Mouse (Mus musculus) thymus, adult 2 months (tissue): ENCODE results near the gene 4931423N10Rik. TPM values are rescaled to one million over a fixed set of nuclear protein-coding genes. Genes with fewer than 3 reads are reported as not detected.

Source experiments
- DNase-seq: peaks from one replicate; pipeline ENCODE4 v3.0.0; 2021
- H3K27ac ChIP-seq: fragments of 200-500 bp; 2 replicates; pipeline ENCODE4 v1.5.1; 2012; ENCODE audit warnings: low read length, control low read depth; ENCODE audit not compliant: control insufficient read depth, insufficient read depth
- H3K27me3 ChIP-seq: fragments of 200-500 bp; 2 replicates; pipeline ENCODE4 v1.6.1; 2012; ENCODE audit warnings: mild to moderate bottlenecking, low read length, moderate library complexity, mixed read lengths; ENCODE audit not compliant: control insufficient read depth, insufficient read depth
- H3K36me3 ChIP-seq: fragments of 200-500 bp; 2 replicates; pipeline ENCODE4 v1.6.1; 2012; ENCODE audit warnings: mild to moderate bottlenecking, low read length, moderate library complexity; ENCODE audit not compliant: control insufficient read depth, insufficient read depth
- H3K4me1 ChIP-seq: fragments of 200-500 bp; replicated peaks from 2 replicates; pipeline ENCODE4 v1.6.1; 2012; ENCODE audit warnings: low read length; ENCODE audit not compliant: control insufficient read depth, insufficient read depth
- H3K4me3 ChIP-seq: fragments of 200-500 bp; 2 replicates; pipeline ENCODE4 v1.5.1; 2012; ENCODE audit warnings: mild to moderate bottlenecking, low read length, control low read depth, moderate library complexity; ENCODE audit not compliant: control insufficient read depth, insufficient read depth
- CTCF ChIP-seq: fragments of 200-500 bp; IDR thresholded peaks from 2 replicates; pipeline ENCODE4 v1.5.1; 2012; ENCODE audit warnings: mild to moderate bottlenecking, control low read depth, low read length, moderate library complexity, borderline replicate concordance; ENCODE audit not compliant: control insufficient read depth, poor library complexity, insufficient read depth; ENCODE audit errors: extremely low read depth
- POLR2A ChIP-seq: fragments of 200-500 bp; IDR thresholded peaks from 2 replicates; pipeline ENCODE4 v1.6.1; 2012; ENCODE audit warnings: mild to moderate bottlenecking, low read length, control low read depth, moderate library complexity; ENCODE audit not compliant: control insufficient read depth, poor library complexity, insufficient read depth; ENCODE audit errors: extremely low read depth
- WGBS: fragments of 180-500 bp; shearing (Covaris S2); methylation state at CpG from one replicate; pipeline ENCODE4 v1.1.7; 2018; 5-methylcytosine and 5-hydroxymethylcytosine counted together
- polyA plus RNA-seq: library from polyadenylated mRNA; depleted of rRNA; stranded (reverse); fragments of >200 nt; gene quantifications from 2 replicates; pipeline ENCODE4 v1.2.3, GENCODE M21; 2012; rRNA removed

The 4931423N10Rik gene
- not detected in 2 replicates for polyA plus RNA-seq

- Histone ChIP-seq H3K4me3 (no peak within 1 kb of the TSS), H3K36me3 (no peaks in the 10 kb centered on the region), H3K27ac (no peak within 1 kb of the TSS), H3K27me3 (no peaks in the 10 kb centered on the region), H3K4me1 (no peaks in the 10 kb centered on the region)
- 76% methylated on average over 15 of the region's 15 CpGs for WGBS
- no peak for TF ChIP-seq POLR2A
- TF ChIP-seq CTCF, result no peak
- DNase-seq, result no peak
Measured at GRCm38 (mm10) chr2:23207070-23207526, at the start of gene 4931423N10Rik. TSS of gene 4931423N10Rik (plus strand) at chr2:23207476.

- H3K27me3 ChIP-seq, result no peaks in the 10 kb centered on the region
- peaks cover 80% of the 10 kb centered on the region for H3K36me3 ChIP-seq
- H3K27ac ChIP-seq, result no peak overlapping the region
- H3K4me3 ChIP-seq, result no peak overlapping the region
- H3K4me1 ChIP-seq, result no peaks in the 10 kb centered on the region
- TF ChIP-seq CTCF (no peak), POLR2A (no peak)
- WGBS, result 89% methylated on average over 3 of the region's 3 CpGs
- DNase-seq, result no peak
Measured at GRCm38 (mm10) chr2:23172305-23172704, 35.0 kb upstream of the 4931423N10Rik start.

GRCm38 (mm10) chr2:23194366-23194765 lies 12.9 kb upstream of the 4931423N10Rik start:
- no peaks in the 10 kb centered on the region for H3K4me1 ChIP-seq
- H3K4me3 ChIP-seq, result no peak overlapping the region
- no peaks in the 10 kb centered on the region for H3K27me3 ChIP-seq
- WGBS, result 90% methylated on average over 1 of the region's 1 CpGs
- peaks cover 69% of the 10 kb centered on the region for H3K36me3 ChIP-seq
- DNase-seq, result no peak
- TF ChIP-seq POLR2A (no peak), CTCF (no peak)
- no peak overlapping the region for H3K27ac ChIP-seq

DNA sequence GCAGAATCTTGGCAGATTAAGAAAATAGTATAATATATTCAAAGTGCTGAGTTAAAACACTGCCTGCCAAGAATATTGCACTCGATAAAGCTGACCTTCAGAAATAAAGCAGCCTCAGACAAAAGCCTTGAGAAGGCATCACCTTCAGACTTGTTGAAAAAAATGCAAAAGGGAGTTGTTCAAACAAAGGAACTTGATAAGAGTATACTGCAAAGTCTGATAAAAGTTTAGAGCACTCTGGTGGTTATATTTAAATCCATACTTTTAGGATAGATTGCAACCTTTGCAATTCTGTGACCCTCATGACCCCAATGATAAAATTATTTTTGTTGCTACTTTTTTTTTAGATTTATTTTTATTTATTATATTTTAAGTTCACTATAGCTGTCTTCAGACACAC lies 6.2 kb upstream of the 4931423N10Rik start:
- TF ChIP-seq POLR2A (no peak), CTCF (no peak)
- Histone ChIP-seq H3K36me3 (peaks cover 16% of the 10 kb centered on the region), H3K4me3 (no peak overlapping the region), H3K4me1 (no peaks in the 10 kb centered on the region), H3K27ac (no peak overlapping the region), H3K27me3 (no peaks in the 10 kb centered on the region)
- 95% methylated on average over 1 of the region's 1 CpGs for WGBS
- no peak for DNase-seq

DNA sequence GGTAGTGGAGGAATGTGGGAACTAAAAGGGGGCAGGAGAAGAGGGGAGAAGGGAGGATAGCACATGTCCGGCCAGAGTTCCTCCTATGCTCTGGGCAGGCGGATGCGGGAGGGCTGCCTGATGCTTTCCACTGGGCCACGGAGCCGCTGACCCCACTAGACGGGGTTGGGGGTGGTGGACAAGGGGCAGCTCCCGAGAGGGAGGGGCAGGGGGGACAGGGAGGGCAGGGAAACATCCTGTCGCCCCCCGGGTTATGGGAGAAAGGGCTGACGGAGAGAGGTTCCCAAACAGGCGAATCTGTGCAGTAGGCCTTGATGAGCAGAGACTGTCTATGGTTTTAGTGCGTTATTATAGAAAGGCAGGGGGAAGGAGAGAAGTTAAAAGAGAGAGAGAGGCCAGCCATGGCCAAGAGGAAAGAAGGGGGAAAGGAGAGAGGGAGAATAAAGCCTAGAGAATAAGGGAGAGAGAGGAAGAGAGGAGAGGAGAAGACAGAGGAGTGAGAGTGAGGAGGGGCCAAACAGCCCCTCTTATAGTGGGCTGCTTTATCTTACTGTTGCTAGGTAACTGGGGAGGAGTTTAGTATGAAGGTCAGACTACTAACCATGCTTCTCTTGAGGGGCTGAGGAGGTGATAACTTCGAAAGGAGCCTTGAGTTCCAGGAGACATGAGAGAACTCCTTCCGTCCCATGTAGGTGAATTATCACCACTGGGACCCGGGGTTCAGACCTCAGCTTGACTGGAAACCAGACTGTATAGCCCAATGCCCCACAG lies 4.2 kb upstream of the 4931423N10Rik start:
- Histone ChIP-seq H3K27me3 (no peaks in the 10 kb centered on the region), H3K4me1 (no peaks in the 10 kb centered on the region), H3K36me3 (peaks cover 10% of the 10 kb centered on the region), H3K4me3 (no peak overlapping the region), H3K27ac (no peak overlapping the region)
- no peak for TF ChIP-seq POLR2A
- TF ChIP-seq CTCF, result no peak
- no peak for DNase-seq
- WGBS, result 73% methylated on average over 15 of the region's 15 CpGs

GRCm38 (mm10) chr2:23213661-23214060 lies 6.4 kb downstream of the 4931423N10Rik start:
- DNase-seq, result no peak
- H3K27ac ChIP-seq, result no peak overlapping the region
- 91% methylated on average over 5 of the region's 5 CpGs for WGBS
- no peaks in the 10 kb centered on the region for H3K36me3 ChIP-seq
- no peaks in the 10 kb centered on the region for H3K27me3 ChIP-seq
- H3K4me3 ChIP-seq, result no peak overlapping the region
- TF ChIP-seq CTCF (no peak), POLR2A (no peak)
- no peaks in the 10 kb centered on the region for H3K4me1 ChIP-seq
